Mouse (Mus musculus) kidney, embryonic 16.5 days (tissue): ENCODE data around the gene Dmac2. TPM values are rescaled to one million over a fixed set of nuclear protein-coding genes. Genes with fewer than 3 reads are reported as not detected.

Experiments used
- ATAC-seq: fragments of 200-750 bp; cut with Nextera tagmentation; 2 replicates; pipeline ENCODE4 v1.8.0; 2017; ENCODE audit warnings: moderate TSS enrichment; ENCODE audit not compliant: low FRiP score, low TSS enrichment
- H3K27ac ChIP-seq: fragments of 300-500 bp; sonication (generic); 2 replicates; pipeline ENCODE4 v1.5.1; 2014; ENCODE audit warnings: low read length
- H3K27me3 ChIP-seq: fragments of 300-500 bp; sonication (generic); 2 replicates; pipeline ENCODE4 v1.6.1; 2014; ENCODE audit warnings: low read length, control low read depth, mixed read lengths; ENCODE audit not compliant: insufficient read depth
- H3K36me3 ChIP-seq: fragments of 300-500 bp; sonication (generic); 2 replicates; pipeline ENCODE4 v1.6.1; 2014; ENCODE audit warnings: low read length, control low read depth, mixed read lengths; ENCODE audit not compliant: insufficient read depth
- H3K4me1 ChIP-seq: fragments of 300-500 bp; sonication (generic); 2 replicates; pipeline ENCODE4 v1.6.1; 2014; ENCODE audit warnings: low read length, control low read depth, mixed read lengths; ENCODE audit not compliant: insufficient read depth
- H3K4me2 ChIP-seq: fragments of 300-500 bp; sonication (generic); replicated peaks from 2 replicates; pipeline ENCODE4 v1.6.1; 2014; ENCODE audit warnings: low read depth, low read length
- H3K4me3 ChIP-seq: fragments of 300-500 bp; sonication (generic); 2 replicates; pipeline ENCODE4 v1.5.1; 2014; ENCODE audit warnings: mild to moderate bottlenecking, low read length
- H3K9ac ChIP-seq: fragments of 300-500 bp; sonication (generic); replicated peaks from 2 replicates; pipeline ENCODE4 v1.6.1; 2014; ENCODE audit warnings: low read length
- H3K9me3 ChIP-seq: fragments of 300-500 bp; sonication (generic); 2 replicates; pipeline ENCODE4 v1.6.1; 2016; ENCODE audit warnings: low read length, control low read depth
- WGBS: fragments of 180-500 bp; shearing (Covaris S2); extraction: QIAGEN DNeasy Blood & Tissue Kit; methylation state at CpG from one replicate; pipeline ENCODE4 v1.1.7; 2014; 5-methylcytosine and 5-hydroxymethylcytosine counted together
- polyA plus RNA-seq: library from polyadenylated mRNA; unstranded; fragments of >200 nt; fragmentation: Nextera tagmentation; extraction: Ambion mirVana; gene quantifications from 2 replicates; pipeline ENCODE4 v1.2.1, GENCODE M21; 2015

Gene Dmac2
- polyA plus RNA-seq, 1 experiment from 2014 or later = 61.8 TPM

- 88% methylated on average over 5 of the region's 5 CpGs for WGBS
- H3K4me1 ChIP-seq = 0 out of 2 replicates have a peak, but pooled peaks cover 3% of the 10 kb centered on the region
- no peak overlapping the region for H3K9ac ChIP-seq
- no peak for ATAC-seq
- H3K27ac ChIP-seq = no peak overlapping the region
- H3K4me3 ChIP-seq = no peak overlapping the region
- H3K36me3 ChIP-seq = no peaks in the 10 kb centered on the region
- H3K9me3 ChIP-seq = no peaks in the 10 kb centered on the region
- H3K27me3 ChIP-seq = no peaks in the 10 kb centered on the region
- H3K4me2 ChIP-seq = no peak overlapping the region
These were observed 5.1 kb upstream of the Dmac2 start for GRCm38 (mm10) chr7:25614086-25614485.

- Histone ChIP-seq H3K4me2 (no peak overlapping the region), H3K9me3 (no peaks in the 10 kb centered on the region), H3K4me3 (no peak overlapping the region), H3K27ac (no peak overlapping the region), H3K36me3 (no peaks in the 10 kb centered on the region), H3K9ac (no peak overlapping the region), H3K4me1 (peaks cover 7% of the 10 kb centered on the region; the same call in 1 of the 2 replicates), H3K27me3 (no peaks in the 10 kb centered on the region)
- ATAC-seq = no peak
- 73% methylated on average over 21 of the region's 21 CpGs for WGBS
These were observed 4.1 kb upstream of the Dmac2 start for GRCm38 (mm10) chr7:25614831-25615705.

DNA sequence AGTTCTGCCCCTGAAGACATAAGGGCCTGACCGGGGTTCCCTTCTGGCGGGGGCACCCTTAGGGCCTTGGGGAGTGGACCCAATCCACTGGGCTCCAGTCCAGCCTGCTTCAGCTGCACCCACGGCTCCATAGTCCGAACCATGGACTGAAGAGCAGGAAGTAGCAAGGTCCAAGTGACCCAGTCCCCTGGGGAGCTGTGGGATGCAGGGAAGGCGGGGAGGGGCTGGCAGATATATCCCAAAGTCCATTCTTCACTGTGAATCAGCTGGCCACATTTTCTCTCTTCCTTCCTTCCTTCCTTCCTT is 3.6 kb upstream of the Dmac2 start, which contains the start of gene Erich4:
Gene Erich4 (minus strand): TSS at position 187 of the 306 bp plus-strand sequence.
- Histone ChIP-seq H3K27me3 (no peaks in the 10 kb centered on the region), H3K4me3 (no peak within 1 kb of the TSS), H3K4me2 (no peak within 1 kb of the TSS), H3K9ac (no peak within 1 kb of the TSS), H3K4me1 (peaks cover 10% of the 10 kb centered on the region; the same call in 1 of the 2 replicates), H3K27ac (no peak within 1 kb of the TSS), H3K36me3 (no peaks in the 10 kb centered on the region), H3K9me3 (no peaks in the 10 kb centered on the region)
- 0 out of 2 replicates have a peak, but pooled peaks have one; percentile 28 for ATAC-seq
- 75% methylated on average over 5 of the region's 5 CpGs for WGBS

- H3K4me3 ChIP-seq = no peak overlapping the region
- no peak overlapping the region for H3K9ac ChIP-seq
- H3K27ac ChIP-seq = no peak overlapping the region
- no peaks in the 10 kb centered on the region for H3K27me3 ChIP-seq
- H3K9me3 ChIP-seq = no peaks in the 10 kb centered on the region
- H3K36me3 ChIP-seq = peaks cover 16% of the 10 kb centered on the region; the same call in 1 of the 2 replicates
- WGBS = 85% methylated on average over 10 of the region's 10 CpGs
- ATAC-seq = no peak
- H3K4me1 ChIP-seq = peaks cover 10% of the 10 kb centered on the region; the same call in 1 of the 2 replicates
- no peak overlapping the region for H3K4me2 ChIP-seq
These were observed 1.6 kb upstream of the Dmac2 start for GRCm38 (mm10) chr7:25617376-25618160.

DNA sequence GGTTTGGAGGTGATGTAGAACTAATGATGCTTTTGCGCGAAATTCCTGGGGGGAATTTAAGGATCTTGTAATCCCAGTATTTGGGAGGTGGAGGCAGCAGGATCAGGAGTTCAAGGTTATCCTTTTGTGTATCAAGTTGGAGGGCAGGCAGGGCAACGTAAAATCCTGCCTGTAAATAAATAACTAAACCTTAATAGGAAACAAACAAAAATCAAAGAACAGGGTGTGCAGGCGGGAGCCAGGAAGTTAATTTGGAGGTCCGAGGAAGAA is 443 bp downstream of the Dmac2 start:
- H3K4me2 ChIP-seq = peak overlapping the region; percentile 76
- H3K9me3 ChIP-seq = no peaks in the 10 kb centered on the region
- peaks cover 33% of the 10 kb centered on the region for H3K36me3 ChIP-seq
- H3K4me3 ChIP-seq = peak overlapping the region; percentile 75
- H3K4me1 ChIP-seq = peaks cover 10% of the 10 kb centered on the region; the same call in 1 of the 2 replicates
- peak overlapping the region; percentile 85 for H3K27ac ChIP-seq
- WGBS = 15% methylated on average over 5 of the region's 5 CpGs
- H3K9ac ChIP-seq = peak overlapping the region; percentile 75
- no peak for ATAC-seq
- H3K27me3 ChIP-seq = no peaks in the 10 kb centered on the region

DNA sequence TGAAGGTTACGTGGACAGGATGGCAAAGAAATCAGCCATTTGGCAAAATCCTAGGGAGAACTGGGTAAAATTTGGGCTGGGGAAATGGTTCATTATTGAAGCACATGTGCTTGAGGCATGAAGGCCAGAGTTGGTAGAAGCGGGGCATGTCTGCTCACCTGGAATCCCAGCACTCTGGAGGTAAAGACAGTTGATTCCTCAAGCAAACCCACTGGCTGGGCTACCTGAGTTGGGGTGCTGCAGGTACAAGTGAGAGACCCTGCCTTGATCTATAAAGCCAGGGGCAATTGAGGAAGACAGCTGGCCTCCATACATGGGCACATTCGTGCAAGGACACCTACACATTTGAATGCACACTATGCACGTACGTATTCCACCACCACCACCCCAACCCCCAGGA is 887 bp downstream of the Dmac2 start:
- WGBS = 92% methylated on average over 5 of the region's 5 CpGs
- Histone ChIP-seq H3K27me3 (no peaks in the 10 kb centered on the region), H3K4me1 (peaks cover 10% of the 10 kb centered on the region; the same call in 1 of the 2 replicates), H3K9ac (no peak overlapping the region), H3K27ac (no peak overlapping the region), H3K36me3 (peaks cover 37% of the 10 kb centered on the region), H3K9me3 (no peaks in the 10 kb centered on the region), H3K4me2 (peak overlapping the region; percentile 76), H3K4me3 (peak overlapping the region; percentile 75)
- no peak for ATAC-seq

DNA sequence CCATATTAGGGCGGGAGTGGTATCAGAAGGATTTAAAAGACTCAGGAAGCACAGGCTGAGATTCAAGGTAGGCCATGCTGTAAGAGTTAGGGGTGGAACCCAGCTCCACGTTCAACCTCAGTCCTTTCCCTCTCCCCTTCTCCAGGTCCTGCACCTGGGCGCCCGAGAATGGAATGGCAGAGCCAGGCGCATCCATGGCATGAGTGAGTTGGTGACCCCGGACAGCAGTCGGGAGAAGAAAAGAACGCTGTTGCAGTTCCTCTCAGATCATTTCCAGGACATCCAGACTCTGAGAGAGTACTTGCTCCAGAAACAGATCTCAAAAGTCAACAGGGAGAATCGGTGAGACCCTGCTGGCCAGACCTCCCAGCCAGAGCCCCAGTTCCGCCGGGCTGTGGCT is 1.5 kb downstream of the Dmac2 start:
- H3K9ac ChIP-seq = no peak overlapping the region
- no peak overlapping the region for H3K4me2 ChIP-seq
- H3K36me3 ChIP-seq = peaks cover 39% of the 10 kb centered on the region
- no peak overlapping the region for H3K4me3 ChIP-seq
- 92% methylated on average over 11 of the region's 11 CpGs for WGBS
- no peak overlapping the region for H3K27ac ChIP-seq
- H3K9me3 ChIP-seq = no peaks in the 10 kb centered on the region
- no peaks in the 10 kb centered on the region for H3K27me3 ChIP-seq
- ATAC-seq = no peak
- H3K4me1 ChIP-seq = peaks cover 10% of the 10 kb centered on the region; the same call in 1 of the 2 replicates

GRCm38 (mm10) chr7:25623857-25624370 is 4.7 kb downstream of the Dmac2 start:
- H3K36me3 ChIP-seq = peaks cover 41% of the 10 kb centered on the region
- 93% methylated on average over 11 of the region's 11 CpGs for WGBS
- no peak overlapping the region for H3K4me2 ChIP-seq
- H3K9me3 ChIP-seq = no peaks in the 10 kb centered on the region
- no peaks in the 10 kb centered on the region for H3K27me3 ChIP-seq
- no peak for ATAC-seq
- H3K9ac ChIP-seq = no peak overlapping the region
- no peak overlapping the region for H3K4me3 ChIP-seq
- peaks cover 27% of the 10 kb centered on the region for H3K4me1 ChIP-seq
- H3K27ac ChIP-seq = no peak overlapping the region

DNA sequence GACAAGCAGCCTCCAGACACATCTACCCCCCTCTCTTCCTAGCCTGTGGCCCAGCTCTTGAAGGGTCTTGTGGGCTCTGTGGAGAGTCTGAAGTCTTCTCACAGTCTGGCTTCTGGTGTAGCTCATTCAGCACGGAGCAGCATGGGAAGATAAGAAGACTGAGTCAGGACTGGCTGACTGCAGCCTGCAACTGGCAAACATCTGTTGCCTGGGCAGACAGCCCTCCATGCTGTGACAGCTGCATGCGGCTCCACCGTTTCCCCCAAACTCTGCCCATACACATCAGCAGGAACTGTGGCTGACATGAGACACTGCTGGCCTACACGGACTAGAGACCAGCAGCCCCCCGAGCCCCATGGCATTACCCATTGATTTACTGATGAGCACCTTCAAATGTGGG is 5.6 kb downstream of the Dmac2 start:
- peaks cover 27% of the 10 kb centered on the region for H3K4me1 ChIP-seq
- no peak overlapping the region for H3K27ac ChIP-seq
- ATAC-seq = no peak
- WGBS = 82% methylated on average over 5 of the region's 5 CpGs
- H3K4me3 ChIP-seq = no peak overlapping the region
- no peak overlapping the region for H3K9ac ChIP-seq
- H3K27me3 ChIP-seq = no peaks in the 10 kb centered on the region
- peaks cover 49% of the 10 kb centered on the region for H3K36me3 ChIP-seq
- H3K4me2 ChIP-seq = no peak overlapping the region
- no peaks in the 10 kb centered on the region for H3K9me3 ChIP-seq
